Comparison of ENCODE assay signal across 20 mouse cellular contexts in the genomic region with DNA sequence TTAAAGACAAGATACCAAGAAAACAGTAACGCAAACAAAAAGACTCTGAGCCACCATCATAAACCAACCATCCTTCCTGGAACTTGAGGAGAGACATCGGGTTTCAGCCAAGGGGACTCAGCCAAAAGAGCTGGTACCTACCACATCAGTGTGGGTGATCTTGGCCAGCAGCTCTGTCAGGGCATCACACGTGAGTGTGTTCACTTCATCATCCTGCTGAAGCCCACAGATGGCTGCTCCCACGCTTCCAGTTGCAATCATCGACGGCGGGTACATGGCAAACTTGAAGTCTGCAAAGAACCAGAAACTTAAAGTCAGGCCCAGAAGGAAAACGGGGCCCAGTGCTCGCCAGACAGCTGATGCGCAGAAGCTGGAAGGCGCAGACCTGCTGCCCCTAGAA. TPM values are rescaled to one million over a fixed set of nuclear protein-coding genes. Genes with fewer than 3 reads are reported as not detected.
A peak's percentile ranks its signal among the peaks of the same experiment; 100 is the strongest.
DNase-seq lines count a peak whose midpoint lies in the region; ATAC-seq lines count a peak whose summit lies in the region.
"Had no signal": no experiment of that assay in that cellular context is flagged by ENCODE, and none has a peak within 500 bp of the region (broad histone marks: within the 10 kb centered on the region; RNA-seq: fewer than 3 reads in every experiment).

No protein-coding gene starts in this region.

- DNase-seq in layer of hippocampus, adult 9-11 months: peak; percentile 63
- no peak for DNase-seq in layer of hippocampus, postnatal 25 days (ENCODE audit: extremely low spot score in 1 of 2, low spot score in 1 of 2)
- DNase-seq in limb, embryonic 10.5 days (ENCODE audit: low spot score): no peak
- peak; percentile 22 for DNase-seq in right cerebral cortex, postnatal 14 days
- no peak for DNase-seq in right cerebral cortex, adult 18-20 months
- peak; percentile 72 for DNase-seq in brain, adult 2 months (ENCODE audit: low read depth, low spot score)
- no peak for DNase-seq in kidney, adult 18-20 months
- DNase-seq: adrenal gland, adult 2 months; adrenal gland, postnatal 10 days; adrenal gland, postnatal 25 days; cerebellum, adult 11-12 months; cerebellum, adult 2 months; cerebellum, adult 9-10 months; cerebellum, postnatal 10 days; cerebellum, postnatal 25 days had no signal

- no peak overlapping the region for H3K4me2 ChIP-seq in limb, embryonic 13.5 days (replicated peaks)
- H3K4me2 ChIP-seq: embryonic facial prominence, embryonic 12.5 days; forebrain, embryonic 13.5 days; forebrain, embryonic 15.5 days had no signal

- H3K4me1 ChIP-seq in limb, embryonic 13.5 days: peaks cover 14% of the 10 kb centered on the region
- peaks cover 19% of the 10 kb centered on the region for H3K4me1 ChIP-seq in limb, embryonic 10.5 days

- H3K9me3 ChIP-seq in limb, embryonic 13.5 days: no peaks in the 10 kb centered on the region
- no peaks in the 10 kb centered on the region for H3K9me3 ChIP-seq in limb, embryonic 10.5 days (replicated peaks)
- H3K9me3 ChIP-seq: embryonic facial prominence, embryonic 10.5 days; embryonic facial prominence, embryonic 12.5 days; forebrain, embryonic 13.5 days; forebrain, embryonic 15.5 days had no signal

- no peak overlapping the region for H3K4me3 ChIP-seq in limb, embryonic 13.5 days
- no peak overlapping the region for H3K4me3 ChIP-seq in limb, embryonic 10.5 days
- H3K4me3 ChIP-seq: embryonic facial prominence, embryonic 10.5 days; embryonic facial prominence, embryonic 12.5 days; forebrain, embryonic 13.5 days; forebrain, embryonic 15.5 days had no signal

- H3K9ac ChIP-seq in limb, embryonic 13.5 days: 0 out of 2 replicates have a peak overlapping the region, but pooled peaks have one; percentile 14
- H3K9ac ChIP-seq: embryonic facial prominence, embryonic 12.5 days; forebrain, embryonic 13.5 days; forebrain, embryonic 15.5 days had no signal

- no peaks in the 10 kb centered on the region for H3K27me3 ChIP-seq in limb, embryonic 13.5 days
- H3K27me3 ChIP-seq in limb, embryonic 10.5 days (ENCODE audit: low read depth, poor library complexity, severe bottlenecking): no peaks in the 10 kb centered on the region
- H3K27me3 ChIP-seq: embryonic facial prominence, embryonic 12.5 days; forebrain, embryonic 13.5 days; forebrain, embryonic 15.5 days had no signal

- ATAC-seq in limb, embryonic 13.5 days (ENCODE audit: low FRiP score, low read depth): no peak
- ATAC-seq: forebrain, embryonic 13.5 days; forebrain, embryonic 15.5 days had no signal

- peaks cover 96% of the 10 kb centered on the region for H3K36me3 ChIP-seq in limb, embryonic 13.5 days
- H3K36me3 ChIP-seq in limb, embryonic 10.5 days: peaks cover 99% of the 10 kb centered on the region

- WGBS in limb, embryonic 13.5 days: 94% methylated on average over 11 of the region's 11 CpGs
- 96% methylated on average over 11 of the region's 11 CpGs for WGBS in limb, embryonic 10.5 days

- H3K27ac ChIP-seq in limb, embryonic 13.5 days: no peak overlapping the region
- no peak overlapping the region for H3K27ac ChIP-seq in limb, embryonic 10.5 days
- H3K27ac ChIP-seq: embryonic facial prominence, embryonic 10.5 days; embryonic facial prominence, embryonic 12.5 days; forebrain, embryonic 13.5 days; forebrain, embryonic 15.5 days had no signal

RNA-seq across cellular contexts. Expression of a gene that starts 13.0 kb away (rescaled TPM):
- 100 to 1,000 TPM; 137 to 150 TPM for total RNA-seq in layer of hippocampus, postnatal 25 days (2021)
- polyA plus RNA-seq in limb, embryonic 13.5 days (2015; fragmentation: Nextera tagmentation; extraction: Ambion mirVana): 1,475 and 1,588 TPM in 2 replicates
- polyA plus RNA-seq in limb, embryonic 10.5 days (2016; fragmentation: Nextera tagmentation; extraction: Ambion mirVana): 609 and 799 TPM in 2 replicates

RNA-seq across cellular contexts. Expression of a gene that starts 29.6 kb away (rescaled TPM):
- total RNA-seq in layer of hippocampus, postnatal 25 days (2021): 10 to 100 TPM; 26.3 to 27.9 TPM
- polyA plus RNA-seq in limb, embryonic 13.5 days (2015; fragmentation: Nextera tagmentation; extraction: Ambion mirVana): 3.1 and 3.6 TPM in 2 replicates
- 4.7 and 5.1 TPM in 2 replicates for polyA plus RNA-seq in limb, embryonic 10.5 days (2016; fragmentation: Nextera tagmentation; extraction: Ambion mirVana)

Comparison
In these comparisons a context has a peak if more than half of its experiments do, and no peak if none do; other contexts are left out.
1. DNase-seq: peak in layer of hippocampus, adult 9-11 months (single experiment), right cerebral cortex, postnatal 14 days (single experiment) and brain, adult 2 months (single experiment); none in layer of hippocampus, postnatal 25 days (0 of 2), limb, embryonic 10.5 days (single experiment), right cerebral cortex, adult 18-20 months (single experiment) and kidney, adult 18-20 months (single experiment).